Mouse (Mus musculus): ENCODE measurements around the gene Golt1a. TPM values are rescaled to one million over a fixed set of nuclear protein-coding genes. Genes with fewer than 3 reads are reported as not detected.

Gene Golt1a
- polyA plus RNA-seq, 2 experiments, result 2.8 to 8.0 TPM

DNA sequence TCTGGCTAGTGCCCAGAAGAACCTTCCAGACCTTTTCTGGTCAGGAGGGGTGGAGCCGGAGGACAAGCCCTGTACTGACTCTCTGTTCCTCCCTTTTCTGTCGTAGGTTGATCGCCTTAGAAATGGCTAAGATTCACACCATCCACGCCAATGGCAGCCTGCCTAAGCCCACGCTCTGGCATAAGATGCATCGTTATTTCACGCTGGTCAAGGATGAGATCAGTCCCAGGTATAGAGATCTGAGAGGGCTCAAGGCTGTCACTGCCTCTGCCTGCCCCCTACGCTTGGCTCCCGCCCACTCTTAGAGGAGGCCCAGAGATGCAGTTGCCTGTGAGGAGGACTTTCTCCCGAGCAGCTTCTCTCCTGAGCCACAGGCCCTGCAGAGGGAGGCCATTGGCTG lies 59.0 kb downstream of the Golt1a start:
- DNase-seq (ENCODE audit: low read depth in 3 of 3, low spot score in 3 of 3) (no peak), ATAC-seq (ENCODE audit: insufficient read depth) (no peak)
- Histone ChIP-seq H3K9me3 (ENCODE audit: control insufficient read depth, low read length) (no peaks in the 10 kb centered on the region), H3K4me2 (ENCODE audit: low read depth) (no peak overlapping the region), H3K36me3 (replicated peaks; ENCODE audit: control insufficient read depth, insufficient read depth, low read depth) (no peaks in the 10 kb centered on the region), H3K27ac (no peak overlapping the region), H3K27me3 (ENCODE audit: control insufficient read depth, insufficient read depth, low read length) (peaks cover 12% of the 10 kb centered on the region), H3K4me3 (ENCODE audit: insufficient read depth in 1 of 2, low read depth in 2 of 2, low read length in 2 of 2) (no peak overlapping the region), H3K9ac (replicated peaks) (no peak overlapping the region), H3K4me1 (replicated peaks; ENCODE audit: control insufficient read depth in 2 of 2, insufficient read depth in 2 of 2, low read length in 1 of 2) (peaks cover 0 to 10% of the 10 kb centered on the region in 2 experiments; a peak in 3 of 4 replicates)
- TF ChIP-seq EP300 (IDR thresholded peaks at IDR 0.05; ENCODE audit: low read depth), result no peak
- TF ChIP-seq CTCF (IDR thresholded peaks at IDR 0.05; ENCODE audit: low read depth), result no peak
- WGBS (ENCODE audit: insufficient replicate concordance), result 54% methylated on average over 10 of the region's 10 CpGs

DNA sequence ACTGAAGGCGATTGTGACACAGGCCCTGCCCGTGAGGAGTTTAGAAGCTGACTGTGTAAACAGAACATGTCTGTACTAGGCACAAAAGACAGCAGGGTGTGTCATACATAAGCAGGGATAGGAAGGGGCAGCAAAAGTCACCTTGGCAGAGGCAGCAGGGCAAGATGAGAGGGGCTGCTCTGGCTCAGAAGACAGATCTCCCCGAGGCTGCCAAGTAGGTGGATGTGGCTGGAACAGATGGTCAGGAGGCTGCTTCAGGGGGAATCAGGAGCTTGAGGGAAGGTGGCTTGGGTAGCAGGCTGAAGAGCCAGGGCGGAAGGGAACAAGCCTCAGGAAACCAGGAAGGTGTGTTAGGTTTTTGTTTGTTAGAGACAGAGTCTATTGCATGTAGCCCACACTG lies 60.8 kb downstream of the Golt1a start:
- no peak overlapping the region for H3K9ac ChIP-seq (replicated peaks)
- no peaks in the 10 kb centered on the region for H3K36me3 ChIP-seq (replicated peaks; ENCODE audit: control insufficient read depth, insufficient read depth, low read depth)
- H3K4me1 ChIP-seq (replicated peaks; ENCODE audit: control insufficient read depth in 2 of 2, insufficient read depth in 2 of 2, low read length in 1 of 2), result peaks cover 0 to 10% of the 10 kb centered on the region in 2 experiments; a peak in 3 of 4 replicates
- TF ChIP-seq EP300 (IDR thresholded peaks at IDR 0.05; ENCODE audit: low read depth), result no peak
- no peak for TF ChIP-seq CTCF (IDR thresholded peaks at IDR 0.05; ENCODE audit: low read depth)
- no peak for DNase-seq (ENCODE audit: low read depth in 3 of 3, low spot score in 3 of 3)
- no peaks in the 10 kb centered on the region for H3K27me3 ChIP-seq (ENCODE audit: control insufficient read depth, insufficient read depth, low read length)
- H3K4me2 ChIP-seq (ENCODE audit: low read depth), result no peak overlapping the region
- no peak overlapping the region for H3K27ac ChIP-seq
- H3K9me3 ChIP-seq (ENCODE audit: control insufficient read depth, low read length), result no peaks in the 10 kb centered on the region
- ATAC-seq (ENCODE audit: insufficient read depth), result no peak
- 44% methylated on average over 4 of the region's 4 CpGs for WGBS (ENCODE audit: insufficient replicate concordance)
- no peak overlapping the region for H3K4me3 ChIP-seq (ENCODE audit: insufficient read depth in 1 of 2, low read depth in 2 of 2, low read length in 2 of 2)

DNA sequence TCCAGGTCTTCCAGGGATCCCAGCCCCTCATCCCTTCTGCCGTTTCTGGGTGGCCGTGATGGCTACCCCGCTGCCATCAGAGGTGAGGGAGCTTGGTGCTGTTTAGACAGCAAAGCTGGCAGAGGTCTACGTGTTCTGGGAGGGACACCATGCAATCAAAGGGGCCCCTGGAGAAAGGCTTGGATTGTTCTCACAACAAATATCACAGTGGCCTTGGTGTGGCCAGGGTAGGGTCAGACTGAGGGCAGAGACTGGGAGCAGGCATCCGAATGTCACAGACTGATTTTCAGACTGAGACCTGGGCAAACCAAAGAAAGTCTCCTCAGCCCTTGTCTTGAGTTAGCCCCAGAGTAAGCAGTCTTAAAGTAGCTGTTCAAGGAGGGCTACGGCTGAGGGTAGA lies 61.8 kb downstream of the Golt1a start:
- Histone ChIP-seq H3K27ac (no peak overlapping the region), H3K9ac (replicated peaks) (no peak overlapping the region), H3K4me2 (ENCODE audit: low read depth) (no peak overlapping the region), H3K36me3 (replicated peaks; ENCODE audit: control insufficient read depth, insufficient read depth, low read depth) (no peaks in the 10 kb centered on the region), H3K9me3 (ENCODE audit: control insufficient read depth, low read length) (no peaks in the 10 kb centered on the region), H3K27me3 (ENCODE audit: control insufficient read depth, insufficient read depth, low read length) (no peaks in the 10 kb centered on the region), H3K4me3 (ENCODE audit: insufficient read depth in 1 of 2, low read depth in 2 of 2, low read length in 2 of 2) (no peak overlapping the region), H3K4me1 (replicated peaks; ENCODE audit: control insufficient read depth in 2 of 2, insufficient read depth in 2 of 2, low read length in 1 of 2) (peaks cover 0 to 10% of the 10 kb centered on the region in 2 experiments; a peak in 3 of 4 replicates)
- 67% methylated on average over 6 of the region's 6 CpGs for WGBS (ENCODE audit: insufficient replicate concordance)
- DNase-seq (ENCODE audit: low read depth in 3 of 3, low spot score in 3 of 3) (no peak), ATAC-seq (ENCODE audit: insufficient read depth) (no peak)
- TF ChIP-seq EP300 (IDR thresholded peaks at IDR 0.05; ENCODE audit: low read depth), result no peak
- TF ChIP-seq CTCF (IDR thresholded peaks at IDR 0.05; ENCODE audit: low read depth), result no peak

DNA sequence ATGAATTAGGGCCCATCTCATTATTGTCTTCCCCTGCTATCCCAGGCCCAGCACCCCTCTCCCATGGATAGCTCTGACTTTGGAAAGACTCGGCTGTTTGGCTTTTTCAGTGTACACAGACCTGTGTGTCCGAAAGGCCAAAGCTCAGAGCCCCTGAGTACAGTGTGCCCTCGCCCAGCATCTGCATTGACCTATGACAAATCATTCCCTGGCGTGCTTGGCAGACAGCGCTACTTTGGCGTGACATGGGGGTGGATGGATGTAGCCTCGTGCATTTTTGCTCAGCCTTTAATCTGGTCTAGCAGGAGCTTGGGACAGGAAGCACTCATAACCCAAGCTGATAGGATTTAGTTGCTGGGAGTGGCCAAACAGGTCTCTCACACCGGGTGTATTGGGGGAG lies 62.5 kb downstream of the Golt1a start:
- no peak overlapping the region for H3K4me3 ChIP-seq (ENCODE audit: insufficient read depth in 1 of 2, low read depth in 2 of 2, low read length in 2 of 2)
- peak; percentile 69 for ATAC-seq (ENCODE audit: insufficient read depth)
- H3K4me2 ChIP-seq (ENCODE audit: low read depth), result no peak overlapping the region
- no peaks in the 10 kb centered on the region for H3K27me3 ChIP-seq (ENCODE audit: control insufficient read depth, insufficient read depth, low read length)
- WGBS (ENCODE audit: insufficient replicate concordance), result 29% methylated on average over 8 of the region's 8 CpGs
- DNase-seq (ENCODE audit: low read depth in 3 of 3, low spot score in 3 of 3), result peak in 1 of 3 experiments; percentile 25
- no peaks in the 10 kb centered on the region for H3K9me3 ChIP-seq (ENCODE audit: control insufficient read depth, low read length)
- no peak overlapping the region for H3K27ac ChIP-seq
- TF ChIP-seq EP300 (IDR thresholded peaks at IDR 0.05; ENCODE audit: low read depth), result no peak
- no peak overlapping the region for H3K9ac ChIP-seq (replicated peaks)
- peaks cover 0 to 10% of the 10 kb centered on the region in 2 experiments; a peak in 3 of 4 replicates for H3K4me1 ChIP-seq (replicated peaks; ENCODE audit: control insufficient read depth in 2 of 2, insufficient read depth in 2 of 2, low read length in 1 of 2)
- H3K36me3 ChIP-seq (replicated peaks; ENCODE audit: control insufficient read depth, insufficient read depth, low read depth), result no peaks in the 10 kb centered on the region

Other genes starting within 250 kb of the Golt1a start
- 21.3 and 26.9 TPM in 2 replicates for gene Ppp1r15b, start 178.7 kb upstream of the Golt1a start, polyA plus RNA-seq (2012; rRNA removed)
- 33.4 and 40.5 TPM in 2 replicates for gene Ppp1r15b, start 178.7 kb upstream of the Golt1a start, polyA plus RNA-seq (2014; fragmentation: Nextera tagmentation; extraction: Ambion mirVana)
- gene Plekha6, start 145.6 kb upstream of the Golt1a start, polyA plus RNA-seq (2012; rRNA removed), result 2.1 and 2.3 TPM in 2 replicates
- 0.81 and 1.3 TPM in 2 replicates for gene Plekha6, start 145.6 kb upstream of the Golt1a start, polyA plus RNA-seq (2014; fragmentation: Nextera tagmentation; extraction: Ambion mirVana)
- gene Kiss1, start 12.1 kb downstream of the Golt1a start, polyA plus RNA-seq (2012; rRNA removed), result not detected in 2 replicates
- gene Kiss1, start 12.1 kb downstream of the Golt1a start, polyA plus RNA-seq (2014; fragmentation: Nextera tagmentation; extraction: Ambion mirVana), result not detected in 2 replicates
- gene Ren1, start 40.7 kb downstream of the Golt1a start, polyA plus RNA-seq (2012; rRNA removed), result 0.41 and 0.50 TPM in 2 replicates
- 0.57 and 0.90 TPM in 2 replicates for gene Ren1, start 40.7 kb downstream of the Golt1a start, polyA plus RNA-seq (2014; fragmentation: Nextera tagmentation; extraction: Ambion mirVana)
- 3.4 and 3.7 TPM in 2 replicates for gene Etnk2, start 53.8 kb downstream of the Golt1a start, polyA plus RNA-seq (2012; rRNA removed)
- 4.9 and 5.5 TPM in 2 replicates for gene Etnk2, start 53.8 kb downstream of the Golt1a start, polyA plus RNA-seq (2014; fragmentation: Nextera tagmentation; extraction: Ambion mirVana)
- 4.9 and 6.1 TPM in 2 replicates for gene Sox13, start 114.6 kb downstream of the Golt1a start, polyA plus RNA-seq (2012; rRNA removed)
- gene Sox13, start 114.6 kb downstream of the Golt1a start, polyA plus RNA-seq (2014; fragmentation: Nextera tagmentation; extraction: Ambion mirVana), result 1.1 and 1.6 TPM in 2 replicates

Data from liver, embryonic 14.5 days (tissue).